Mouse (Mus musculus) thymus, postnatal 25 days (tissue): ENCODE results near the gene Gm7995.
"Not testable (repeated sequence)": the region's sequence is repeated elsewhere in the genome, so short reads cannot be mapped to it uniquely, and the experiment has no call there.

Experiments used
- DNase-seq: peaks from one replicate; pipeline ENCODE4 v3.0.0; 2022

Gm7995 gene

DNA sequence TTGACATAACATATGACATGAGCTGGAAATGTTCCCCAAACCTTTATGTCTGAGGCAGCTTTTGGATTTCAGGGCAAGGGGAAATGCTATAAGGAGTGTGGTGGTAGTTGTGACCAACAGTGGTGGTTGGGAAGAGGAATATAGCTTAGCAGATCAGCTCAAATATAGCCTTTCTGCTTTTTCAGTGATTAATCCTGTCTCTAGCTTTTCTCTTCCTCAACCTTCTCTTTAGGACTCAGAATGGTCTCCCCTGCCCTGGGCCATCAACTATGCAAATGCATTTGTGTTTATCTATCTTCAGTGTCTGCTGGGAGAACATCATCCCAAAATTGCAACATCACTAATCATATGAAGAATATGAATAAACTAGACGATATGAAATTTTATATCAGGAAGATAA lies at the start of gene Gm7995:
Gene Gm7995 (plus strand): TSS at position 301 of the 400 bp plus-strand sequence.
- DNase-seq = not testable (repeated sequence)

DNA sequence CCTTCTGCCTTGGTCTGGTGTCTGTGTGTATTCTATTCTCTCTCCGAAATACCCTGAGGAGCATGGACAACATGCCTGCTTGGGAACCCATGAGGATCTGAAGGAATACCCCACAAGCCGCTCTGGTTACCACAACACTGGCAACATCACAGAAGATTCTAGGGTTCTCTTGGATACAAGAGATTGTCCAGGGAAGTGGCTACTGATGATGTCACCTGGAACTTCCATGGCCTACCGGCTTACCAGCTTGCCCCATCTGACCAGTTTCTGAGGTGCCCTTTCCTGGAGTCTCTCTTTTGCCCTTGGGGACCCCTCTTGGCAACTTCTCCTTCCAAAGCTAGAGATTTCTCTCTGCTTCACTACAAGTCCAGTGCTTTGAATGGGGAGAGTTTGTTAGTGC lies 12.8 kb upstream of the Gm7995 start, which contains the start of gene Gm9611:
Gene Gm9611 (minus strand): TSS at position 101 of the 400 bp plus-strand sequence.
- not testable (repeated sequence) for DNase-seq
